Comparison of ENCODE assay signal across 11 mouse cellular contexts in genomic region chr4:95117158-95117681, GRCm38 (mm10).
DNase-seq lines count a peak whose midpoint lies in the region; ATAC-seq and TF ChIP-seq lines count a peak whose summit lies in the region.
"Had no signal": no experiment of that assay in that cellular context is flagged by ENCODE, and none has a peak within 500 bp of the region (broad histone marks: within the 10 kb centered on the region; RNA-seq: fewer than 3 reads in every experiment).

No protein-coding gene starts in this region.

- no peak; the same call in 1 of the 2 replicates for ATAC-seq in forebrain, postnatal 0 days
- ATAC-seq in forebrain, embryonic 15.5 days (replicated peaks) = no peak; the same call in 1 of the 2 replicates

- no peaks in the 10 kb centered on the region for H3K4me1 ChIP-seq in forebrain, postnatal 0 days (ENCODE audit: insufficient read depth)
- 0 out of 2 replicates have a peak, but pooled peaks cover 3% of the 10 kb centered on the region for H3K4me1 ChIP-seq in forebrain, embryonic 15.5 days
- H3K4me1 ChIP-seq in spleen, adult 2 months (ENCODE audit: control insufficient read depth, insufficient read depth, insufficient read length) = no peaks in the 10 kb centered on the region

- H3K9me3 ChIP-seq in forebrain, postnatal 0 days (ENCODE audit: low read length) = no peaks in the 10 kb centered on the region
- H3K9me3 ChIP-seq in forebrain, embryonic 15.5 days = no peaks in the 10 kb centered on the region

- TF ChIP-seq POLR2A in spleen, adult 2 months (IDR thresholded peaks at IDR 0.05; ENCODE audit: low read depth, low read length) = no peak

- peak; percentile 37; the same call in 1 of the 2 replicates for TF ChIP-seq CTCF in forebrain, postnatal 0 days (IDR thresholded peaks at IDR 0.05; ENCODE audit: low read depth)
- peak; percentile 19; the same call in 1 of the 2 replicates for TF ChIP-seq CTCF in spleen, adult 2 months (IDR thresholded peaks at IDR 0.05; ENCODE audit: extremely low read depth, insufficient read depth, insufficient read length, insufficient replicate concordance)

- H3K27me3 ChIP-seq in forebrain, postnatal 0 days (ENCODE audit: insufficient read depth, low read length) = no peaks in the 10 kb centered on the region
- no peaks in the 10 kb centered on the region for H3K27me3 ChIP-seq in forebrain, embryonic 15.5 days
- no peaks in the 10 kb centered on the region for H3K27me3 ChIP-seq in spleen, adult 2 months (ENCODE audit: control insufficient read depth, insufficient read depth, low read length)

- no peak for DNase-seq in forebrain, postnatal 0 days
- DNase-seq in spleen, adult 2 months (ENCODE audit: low read depth in 1 of 2, low spot score in 2 of 2) = peak in 1 of 2 experiments; percentile 14
- DNase-seq in spleen, postnatal 14 days (ENCODE audit: low spot score in 2 of 2) = no peak
- DNase-seq in kidney, postnatal 4 days = peak; percentile 40 to 48
- DNase-seq in thymus, postnatal 25 days = peak; percentile 30
- no peak for DNase-seq in gastrocnemius, postnatal 14 days
- no peak for DNase-seq in embryo, embryonic 9.5 days (ENCODE audit: extremely low spot score)
- DNase-seq: cerebellum, adult 9-11 months had no signal

- intact Hi-C loops in gastrocnemius, postnatal 14 days (cut with DNase I; ENCODE audit: low total_unique reads) = no loop called here

- H3K36me3 ChIP-seq in forebrain, postnatal 0 days (ENCODE audit: insufficient read depth) = no peaks in the 10 kb centered on the region
- H3K36me3 ChIP-seq in forebrain, embryonic 15.5 days = no peaks in the 10 kb centered on the region
- H3K36me3 ChIP-seq in spleen, adult 2 months (ENCODE audit: control insufficient read depth, insufficient read depth, low read length) = no peaks in the 10 kb centered on the region

- no peak overlapping the region for H3K4me3 ChIP-seq in forebrain, postnatal 0 days (ENCODE audit: low read depth, low read length)
- no peak overlapping the region for H3K4me3 ChIP-seq in forebrain, embryonic 15.5 days
- no peak overlapping the region for H3K4me3 ChIP-seq in spleen, adult 2 months (ENCODE audit: extremely low read depth, insufficient read depth, insufficient read length)

- no peak overlapping the region for H3K27ac ChIP-seq in forebrain, postnatal 0 days (ENCODE audit: low read depth, low read length)
- H3K27ac ChIP-seq in forebrain, embryonic 15.5 days (replicated peaks) = no peak overlapping the region
- no peak overlapping the region for H3K27ac ChIP-seq in spleen, adult 2 months (ENCODE audit: insufficient read depth, low read length)
- H3K27ac ChIP-seq: hindbrain, embryonic 14.5 days; macrophage had no signal

- 36% methylated on average over 5 of the region's 5 CpGs for WGBS in forebrain, postnatal 0 days
- 42% methylated on average over 5 of the region's 5 CpGs for WGBS in forebrain, embryonic 15.5 days
- WGBS in spleen, adult 2 months = 79% methylated on average over 5 of the region's 5 CpGs

- no peak overlapping the region for H3K9ac ChIP-seq in forebrain, postnatal 0 days
- H3K9ac ChIP-seq in forebrain, embryonic 15.5 days (replicated peaks) = no peak overlapping the region
- H3K9ac ChIP-seq: hindbrain, embryonic 14.5 days had no signal

- H3K4me2 ChIP-seq in forebrain, postnatal 0 days (ENCODE audit: low read depth) = no peak overlapping the region
- no peak overlapping the region for H3K4me2 ChIP-seq in forebrain, embryonic 15.5 days (replicated peaks)
- H3K4me2 ChIP-seq: hindbrain, embryonic 14.5 days had no signal

Comparison
In these comparisons a context has a peak if more than half of its experiments do, and no peak if none do; other contexts are left out.
1. DNase-seq: peak in kidney, postnatal 4 days (2 of 2) and thymus, postnatal 25 days (single experiment); none in forebrain, postnatal 0 days (single experiment), spleen, postnatal 14 days (0 of 2), gastrocnemius, postnatal 14 days (single experiment) and embryo, embryonic 9.5 days (single experiment).